Mouse (Mus musculus) erythroblast, embryonic 14.5 days (primary cell): Measurements from ENCODE around the gene Ucn2.

Source experiments
- GATA1 ChIP-seq: IDR thresholded peaks from 2 replicates; pipeline ENCODE4 v1.6.1; 2012; ENCODE audit warnings: low read length, inconsistent platforms, mixed read lengths
- TAL1 ChIP-seq: IDR thresholded peaks from 3 replicates; pipeline ENCODE4 v1.6.1; 2012; ENCODE audit warnings: low read length, inconsistent platforms, mixed read lengths

DNA sequence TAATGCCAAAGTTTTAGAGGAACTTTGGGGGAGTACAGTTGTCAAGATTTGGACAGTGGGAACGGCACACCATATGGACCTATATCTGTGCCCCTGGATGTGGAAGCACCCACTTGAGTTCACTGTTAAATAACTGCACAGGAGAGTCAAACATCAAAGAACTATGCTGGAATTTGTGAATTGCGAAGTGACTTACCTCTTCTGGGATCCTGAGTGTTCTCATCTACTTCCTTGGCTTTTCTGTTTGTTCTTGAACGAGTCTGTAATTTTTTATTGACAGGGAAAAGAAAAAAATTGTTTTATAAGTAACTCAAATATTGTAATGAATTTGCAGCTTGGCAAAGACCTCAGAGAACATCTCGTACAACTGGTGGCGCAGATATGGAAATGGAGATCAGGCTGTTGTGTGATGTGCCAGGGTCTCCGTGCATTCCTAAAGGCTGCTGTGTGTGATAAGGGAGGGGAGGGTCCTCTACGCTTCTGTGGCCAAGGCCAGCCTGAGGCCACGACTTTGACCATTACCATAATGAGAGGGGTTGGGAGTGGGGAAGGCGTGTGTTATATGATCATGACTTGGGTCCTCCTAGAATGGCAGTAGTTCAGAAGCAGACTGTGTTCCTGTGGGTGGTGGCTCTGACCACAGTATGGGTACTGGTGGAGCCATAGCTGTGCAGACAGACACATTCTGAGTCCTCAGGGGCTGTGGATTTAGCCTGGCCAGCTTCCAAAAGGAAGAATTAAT, 7.0 kb downstream of the Ucn2 start:
- no peak for TF ChIP-seq GATA1
- no peak for TF ChIP-seq TAL1
